Mouse (Mus musculus): Measurements from ENCODE around the gene Neu3. TPM values are rescaled to one million over a fixed set of nuclear protein-coding genes. Genes with fewer than 3 reads are reported as not detected.

Neu3 gene
- 1.3 and 2.1 TPM in 2 replicates for total RNA-seq (2014; rRNA removed)
- 1.6 and 2.1 TPM in 2 replicates for polyA plus RNA-seq (2015; fragmentation: Nextera tagmentation; extraction: Ambion mirVana)

DNA sequence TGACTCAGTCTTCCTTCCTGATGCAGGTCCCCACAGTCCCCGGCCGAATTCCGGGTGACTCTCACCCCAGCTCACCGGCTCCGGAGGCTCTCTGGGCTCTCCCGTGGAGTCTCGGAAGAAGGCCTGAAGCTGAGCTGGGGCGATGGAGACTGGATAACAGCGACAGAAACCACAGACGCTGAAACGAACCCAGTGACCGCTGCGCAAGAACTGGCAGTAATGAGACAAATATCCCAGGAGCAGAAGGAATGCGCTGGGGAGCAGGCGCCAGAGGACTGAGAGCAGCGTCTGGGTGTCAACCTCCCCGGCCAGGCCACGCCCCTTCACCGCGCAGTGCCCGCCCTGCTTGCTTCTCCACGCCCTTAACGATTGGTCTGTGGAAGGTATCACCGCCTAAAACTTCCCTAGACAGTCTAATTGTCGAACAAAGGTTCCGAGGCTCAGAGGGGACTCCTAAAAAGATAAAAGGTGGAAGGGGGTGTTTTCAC lies at the start of gene Neu3:
Gene Neu3 (minus strand): TSS at position 335 of the 488 bp plus-strand sequence.
- H3K4me1 ChIP-seq (ENCODE audit: insufficient read depth, low read length) = no peaks in the 10 kb centered on the region
- no peaks in the 10 kb centered on the region for H3K36me3 ChIP-seq (ENCODE audit: insufficient read depth, low read length)
- no peaks in the 10 kb centered on the region for H3K9me3 ChIP-seq (ENCODE audit: low read length)
- DNase-seq (ENCODE audit: low spot score) (peak; percentile 92), ATAC-seq (peak; percentile 98)
- peak within 1 kb of the TSS; percentile 48 for H3K9ac ChIP-seq (replicated peaks; ENCODE audit: low read length)
- peak within 1 kb of the TSS; percentile 48 for H3K4me3 ChIP-seq (ENCODE audit: low read length)
- 1% methylated on average over 26 of the region's 26 CpGs for WGBS
- H3K27ac ChIP-seq = peak within 1 kb of the TSS; percentile 65
- H3K27me3 ChIP-seq (ENCODE audit: insufficient read depth, low read length) = no peaks in the 10 kb centered on the region
- H3K4me2 ChIP-seq (ENCODE audit: low read depth, low read length) = peak within 1 kb of the TSS; percentile 65
- TF ChIP-seq CTCF (IDR thresholded peaks at IDR 0.05; ENCODE audit: low read depth) = peak; percentile 46

GRCm38 (mm10) chr7:99876345-99876744 lies 48.1 kb upstream of the Neu3 start:
- H3K4me3 ChIP-seq (ENCODE audit: low read length) = no peak overlapping the region
- DNase-seq (ENCODE audit: low spot score) = peak; percentile 94
- no peaks in the 10 kb centered on the region for H3K4me1 ChIP-seq (ENCODE audit: insufficient read depth, low read length)
- peak; percentile 77 for ATAC-seq
- no peaks in the 10 kb centered on the region for H3K9me3 ChIP-seq (ENCODE audit: low read length)
- no peaks in the 10 kb centered on the region for H3K36me3 ChIP-seq (ENCODE audit: insufficient read depth, low read length)
- 3% methylated on average over 3 of the region's 3 CpGs for WGBS
- no peak overlapping the region for H3K27ac ChIP-seq
- H3K9ac ChIP-seq (replicated peaks; ENCODE audit: low read length) = no peak overlapping the region
- no peak overlapping the region for H3K4me2 ChIP-seq (ENCODE audit: low read depth, low read length)
- TF ChIP-seq CTCF (IDR thresholded peaks at IDR 0.05; ENCODE audit: low read depth) = peak; percentile 93
- H3K27me3 ChIP-seq (ENCODE audit: insufficient read depth, low read length) = no peaks in the 10 kb centered on the region

DNA sequence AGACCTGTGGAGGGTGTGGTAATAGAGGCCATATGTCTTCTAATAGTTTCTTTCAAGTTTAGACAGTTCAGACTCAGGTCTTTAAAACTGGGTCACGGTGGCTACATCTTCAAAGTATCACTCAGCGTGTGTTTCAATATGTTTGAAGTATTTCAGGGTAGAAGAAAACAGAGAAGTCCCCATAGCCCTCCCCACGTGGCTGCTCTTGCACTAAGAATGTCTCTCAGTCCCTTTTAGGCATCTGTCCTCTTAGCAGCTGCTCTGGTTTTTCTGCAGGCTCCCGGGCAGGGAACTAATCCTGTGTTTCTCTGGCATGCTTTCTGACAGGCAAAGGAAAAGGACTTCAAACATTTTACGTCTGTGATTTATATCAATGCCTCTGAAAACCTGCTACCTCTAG lies 47.7 kb upstream of the Neu3 start:
- no peak overlapping the region for H3K9ac ChIP-seq (replicated peaks; ENCODE audit: low read length)
- H3K27ac ChIP-seq = no peak overlapping the region
- no peak overlapping the region for H3K4me3 ChIP-seq (ENCODE audit: low read length)
- H3K4me2 ChIP-seq (ENCODE audit: low read depth, low read length) = no peak overlapping the region
- no peaks in the 10 kb centered on the region for H3K9me3 ChIP-seq (ENCODE audit: low read length)
- H3K27me3 ChIP-seq (ENCODE audit: insufficient read depth, low read length) = no peaks in the 10 kb centered on the region
- H3K4me1 ChIP-seq (ENCODE audit: insufficient read depth, low read length) = no peaks in the 10 kb centered on the region
- DNase-seq (ENCODE audit: low spot score) (no peak), ATAC-seq (no peak)
- 53% methylated on average over 5 of the region's 5 CpGs for WGBS
- H3K36me3 ChIP-seq (ENCODE audit: insufficient read depth, low read length) = no peaks in the 10 kb centered on the region
- TF ChIP-seq CTCF (IDR thresholded peaks at IDR 0.05; ENCODE audit: low read depth) = no peak

GRCm38 (mm10) chr7:99873965-99874364 lies 45.7 kb upstream of the Neu3 start:
- Histone ChIP-seq H3K27ac (no peak overlapping the region), H3K36me3 (ENCODE audit: insufficient read depth, low read length) (no peaks in the 10 kb centered on the region), H3K4me1 (ENCODE audit: insufficient read depth, low read length) (no peaks in the 10 kb centered on the region), H3K9ac (replicated peaks; ENCODE audit: low read length) (no peak overlapping the region), H3K27me3 (ENCODE audit: insufficient read depth, low read length) (no peaks in the 10 kb centered on the region), H3K9me3 (ENCODE audit: low read length) (no peaks in the 10 kb centered on the region), H3K4me2 (ENCODE audit: low read depth, low read length) (no peak overlapping the region), H3K4me3 (ENCODE audit: low read length) (no peak overlapping the region)
- no peak for DNase-seq (ENCODE audit: low spot score)
- ATAC-seq = no peak
- no peak for TF ChIP-seq CTCF (IDR thresholded peaks at IDR 0.05; ENCODE audit: low read depth)
- WGBS = 72% methylated on average over 6 of the region's 6 CpGs

DNA sequence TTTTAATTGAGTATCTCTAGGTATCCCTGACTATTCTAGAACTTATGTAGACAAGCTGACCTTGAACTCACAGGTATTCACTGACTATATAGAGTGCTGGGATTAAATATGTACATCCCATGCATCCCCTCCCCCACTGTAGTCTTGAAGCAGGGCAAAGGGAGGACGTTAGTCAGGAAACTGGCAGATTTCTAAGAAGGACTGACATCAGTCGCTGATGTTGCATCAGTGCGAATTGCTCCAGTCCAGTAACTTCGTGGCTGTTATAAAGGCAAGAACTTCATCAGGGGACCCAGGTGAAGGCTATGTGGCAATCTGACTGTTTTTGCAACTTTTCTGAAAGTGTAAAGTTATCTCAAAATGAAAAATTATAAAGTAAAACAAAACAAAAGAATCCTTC lies 41.1 kb upstream of the Neu3 start:
- Histone ChIP-seq H3K9ac (replicated peaks; ENCODE audit: low read length) (no peak overlapping the region), H3K4me3 (ENCODE audit: low read length) (no peak overlapping the region), H3K4me1 (ENCODE audit: insufficient read depth, low read length) (no peaks in the 10 kb centered on the region), H3K27me3 (ENCODE audit: insufficient read depth, low read length) (no peaks in the 10 kb centered on the region), H3K27ac (no peak overlapping the region), H3K4me2 (ENCODE audit: low read depth, low read length) (no peak overlapping the region), H3K9me3 (ENCODE audit: low read length) (no peaks in the 10 kb centered on the region), H3K36me3 (ENCODE audit: insufficient read depth, low read length) (no peaks in the 10 kb centered on the region)
- no peak for TF ChIP-seq CTCF (IDR thresholded peaks at IDR 0.05; ENCODE audit: low read depth)
- no peak for ATAC-seq
- DNase-seq (ENCODE audit: low spot score) = no peak
- 75% methylated on average over 4 of the region's 4 CpGs for WGBS

- no peak for ATAC-seq
- no peak for TF ChIP-seq CTCF (IDR thresholded peaks at IDR 0.05; ENCODE audit: low read depth)
- 52% methylated on average over 3 of the region's 3 CpGs for WGBS
Measured at GRCm38 (mm10) chr7:99865219-99865618, 37.0 kb upstream of the Neu3 start.

GRCm38 (mm10) chr7:99864241-99865028 lies 36.2 kb upstream of the Neu3 start:
- Histone ChIP-seq H3K9me3 (ENCODE audit: low read length) (no peaks in the 10 kb centered on the region), H3K4me3 (ENCODE audit: low read length) (no peak overlapping the region), H3K4me1 (ENCODE audit: insufficient read depth, low read length) (no peaks in the 10 kb centered on the region), H3K27ac (no peak overlapping the region), H3K4me2 (ENCODE audit: low read depth, low read length) (no peak overlapping the region), H3K36me3 (ENCODE audit: insufficient read depth, low read length) (no peaks in the 10 kb centered on the region), H3K9ac (replicated peaks; ENCODE audit: low read length) (no peak overlapping the region), H3K27me3 (ENCODE audit: insufficient read depth, low read length) (no peaks in the 10 kb centered on the region)
- DNase-seq (ENCODE audit: low spot score) = peak; percentile 49
- TF ChIP-seq CTCF (IDR thresholded peaks at IDR 0.05; ENCODE audit: low read depth) = no peak
- ATAC-seq = no peak
- WGBS = 25% methylated on average over 10 of the region's 11 CpGs

More at GRCm38 (mm10) chr7:99865219-99865618, 37.0 kb upstream of the Neu3 start:
- no peaks in the 10 kb centered on the region for H3K27me3 ChIP-seq (ENCODE audit: insufficient read depth, low read length)
- no peak overlapping the region for H3K27ac ChIP-seq
- no peak overlapping the region for H3K9ac ChIP-seq (replicated peaks; ENCODE audit: low read length)
- no peaks in the 10 kb centered on the region for H3K9me3 ChIP-seq (ENCODE audit: low read length)
- no peak overlapping the region for H3K4me2 ChIP-seq (ENCODE audit: low read depth, low read length)
- H3K4me1 ChIP-seq (ENCODE audit: insufficient read depth, low read length) = no peaks in the 10 kb centered on the region
- H3K4me3 ChIP-seq (ENCODE audit: low read length) = no peak overlapping the region
- DNase-seq (ENCODE audit: low spot score) = no peak
- no peaks in the 10 kb centered on the region for H3K36me3 ChIP-seq (ENCODE audit: insufficient read depth, low read length)
